Mouse (Mus musculus) hematopoietic stem cell, adult 5-6 weeks (primary cell): Measurements from ENCODE around the gene Tomm20l. TPM values are rescaled to one million over a fixed set of nuclear protein-coding genes. Genes with fewer than 3 reads are reported as not detected.

Experiments
- ATAC-seq, 2 experiments: fragments of 125-278 bp in 1 of 2; replicated peaks in 1 of 2; 2 replicates each; pipeline ENCODE4 v1.8.0; 2016 to 2017; ENCODE audit warnings: inconsistent platforms in 2 of 2, mild to moderate bottlenecking in 2 of 2, moderate number of reproducible peaks in 2 of 2, low read depth in 1 of 2, moderate TSS enrichment in 1 of 2; ENCODE audit not compliant: low FRiP score in 2 of 2, poor library complexity in 2 of 2, severe bottlenecking in 2 of 2, insufficient read depth in 1 of 2, low TSS enrichment in 1 of 2
- total RNA-seq: library from RNA; stranded (forward); fragments of 172-1452, 232-1000 nt; gene quantifications from 2 replicates; pipeline ENCODE4 v1.2.3, GENCODE M21; 2017

Tomm20l gene
- total RNA-seq, 1 experiment from 2014 or later = not detected

GRCm38 (mm10) chr12:71141189-71141588, 30.0 kb downstream of the Tomm20l start:
- ATAC-seq = no peak

DNA sequence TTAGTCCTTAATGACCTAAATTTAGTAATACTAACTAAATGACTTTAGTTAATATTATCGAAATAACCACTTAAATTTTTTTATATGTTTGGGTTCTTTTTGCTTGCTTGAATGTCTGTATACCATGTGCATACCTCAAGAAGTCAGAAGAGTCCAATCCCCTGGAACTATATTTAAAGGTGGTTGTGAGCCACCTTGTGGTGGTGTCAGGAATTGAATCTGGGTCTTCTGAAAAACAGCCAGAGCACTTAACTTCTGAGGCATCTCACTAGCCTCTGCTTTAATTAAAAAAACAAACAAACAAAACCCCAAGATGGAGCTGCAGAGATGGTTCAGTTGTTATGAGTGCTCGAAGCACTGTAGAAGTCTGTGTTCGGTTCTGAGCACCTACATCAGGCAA, 36.4 kb downstream of the Tomm20l start:
- peak; percentile 53 to 56; a peak in 3 of 4 replicates for ATAC-seq

GRCm38 (mm10) chr12:71148801-71149200, 37.6 kb downstream of the Tomm20l start:
- ATAC-seq = no peak

DNA sequence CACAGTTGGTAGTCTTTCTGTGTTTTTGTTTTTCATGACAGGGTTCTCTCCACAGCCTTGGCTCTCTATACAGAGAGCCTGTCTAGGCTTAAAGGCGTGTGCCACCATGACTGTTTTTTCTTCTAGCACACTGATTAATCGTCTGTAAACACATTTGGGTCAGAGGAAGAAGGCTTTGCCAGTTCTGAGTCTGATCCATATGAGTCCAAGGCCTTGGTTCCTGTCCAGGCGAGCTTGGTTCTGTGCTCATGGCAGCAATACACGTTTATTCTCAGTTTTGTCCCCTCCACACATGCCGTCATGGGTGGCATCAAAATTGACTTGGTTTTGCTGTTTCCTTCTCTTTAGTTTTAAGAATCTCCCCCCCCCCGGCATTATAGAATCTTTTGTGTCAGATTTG, 38.2 kb downstream of the Tomm20l start:
- ATAC-seq = no peak

DNA sequence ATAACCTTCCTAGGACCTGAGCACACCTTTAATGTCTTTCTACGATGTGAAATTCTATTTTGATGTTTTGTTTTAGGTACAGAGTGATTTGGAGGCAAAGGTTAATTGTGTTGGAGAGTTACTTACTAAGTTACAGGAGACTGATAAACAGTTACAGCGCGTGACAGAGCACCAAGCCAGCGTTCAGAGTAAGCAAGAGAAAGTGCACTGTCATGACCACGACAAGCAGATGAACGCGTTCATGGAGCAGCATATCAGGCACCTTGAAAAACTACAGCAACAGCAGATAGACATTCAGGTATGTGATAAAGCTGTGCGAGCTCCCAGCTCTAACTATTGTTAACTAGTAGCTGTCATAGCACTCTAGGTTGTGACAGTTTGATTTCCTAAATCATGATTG, 38.9 kb downstream of the Tomm20l start:
- ATAC-seq = no peak

DNA sequence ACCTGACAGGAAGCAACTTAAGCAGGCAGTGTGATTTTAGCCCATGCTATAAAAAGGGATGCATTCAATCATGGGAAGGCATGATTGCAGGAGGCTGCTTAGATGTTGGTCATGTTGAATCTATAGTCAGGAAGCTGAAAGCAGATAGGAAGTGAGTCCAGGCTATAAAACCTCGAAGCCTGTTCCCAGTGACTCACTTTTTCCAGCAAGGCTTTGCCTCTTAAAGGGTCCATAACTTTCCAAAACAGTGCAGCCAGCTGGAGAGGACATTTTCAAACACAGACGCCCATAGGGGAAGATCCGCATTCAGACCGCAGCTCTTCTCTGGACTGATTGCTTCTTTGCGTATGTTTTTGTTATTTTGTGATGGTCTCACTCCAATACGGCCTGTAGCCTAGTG, 43.8 kb downstream of the Tomm20l start:
- no peak for ATAC-seq

- ATAC-seq = no peak
Measured at GRCm38 (mm10) chr12:71157974-71158373, 46.7 kb downstream of the Tomm20l start.

DNA sequence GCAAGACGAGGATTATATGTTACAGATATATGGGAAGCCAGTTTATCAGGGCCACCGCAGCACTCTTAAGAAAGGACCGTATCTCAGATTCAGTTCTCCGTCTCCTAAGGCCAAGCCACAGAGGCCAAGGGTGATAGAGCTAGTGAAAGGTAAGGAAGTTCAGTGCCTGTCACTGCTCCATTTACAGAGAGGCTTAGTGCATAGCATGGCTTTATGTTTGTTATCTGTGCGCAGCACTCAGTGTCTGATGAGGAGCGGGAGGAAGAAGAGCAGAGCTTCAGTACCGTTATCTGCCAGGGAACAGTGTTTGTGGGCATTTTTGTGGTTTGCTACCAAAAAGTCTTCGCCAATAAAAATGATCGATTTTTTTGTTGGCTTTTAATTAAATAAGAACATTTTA, 53.2 kb downstream of the Tomm20l start:
- peak in 1 of 2 experiments; percentile 64; a peak in 2 of 4 replicates for ATAC-seq

DNA sequence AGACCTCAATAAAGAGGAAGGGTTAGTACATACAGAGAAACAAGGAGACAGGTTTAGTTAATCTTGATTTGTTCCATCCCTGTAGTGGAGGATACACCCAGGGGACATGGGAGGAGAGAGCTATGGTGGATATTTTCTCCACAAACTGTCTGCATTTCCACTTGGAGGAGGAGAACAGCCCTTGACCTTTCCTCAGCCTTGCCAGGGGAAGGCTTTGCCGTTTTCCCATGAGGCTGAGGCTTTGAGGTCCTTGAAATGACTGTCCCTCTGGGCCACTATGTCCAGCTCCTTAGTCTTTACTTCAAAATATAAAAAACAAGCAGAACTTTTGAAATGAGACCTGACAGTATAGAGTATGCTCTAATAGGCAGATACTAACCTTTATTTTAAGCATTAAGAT, 58.7 kb downstream of the Tomm20l start:
- no peak for ATAC-seq

Other genes starting within 250 kb of the Tomm20l start
- gene Actr10, start 173.6 kb upstream of the Tomm20l start, total RNA-seq = 43.8 and 75.4 TPM in 2 replicates
- 267 and 328 TPM in 2 replicates for gene Psma3, start 136.8 kb upstream of the Tomm20l start, total RNA-seq
- gene Arid4a, start 95.4 kb upstream of the Tomm20l start, total RNA-seq = 103 and 106 TPM in 2 replicates
- gene Timm9, start 25.3 kb downstream of the Tomm20l start, total RNA-seq = 44.6 and 49.0 TPM in 2 replicates
- gene 2700049A03Rik, start 25.4 kb downstream of the Tomm20l start, total RNA-seq = 21.2 and 22.5 TPM in 2 replicates
- 0.56 TPM in 1 of 2 replicates, not detected in the other for gene Dact1, start 198.5 kb downstream of the Tomm20l start, total RNA-seq